Mouse (Mus musculus) midbrain, embryonic 16.5 days (tissue): ENCODE measurements at regions not wholly inside any gene's neighbourhood (a gene's known extent, or its start where the extent isn't known, plus 50 kb on each side); places are given as distances from the start of the nearest gene placed in this dataset.

Experiments
- ATAC-seq: fragments of 200-750 bp; cut with Nextera tagmentation; 2 replicates; pipeline ENCODE4 v1.8.0; 2017; ENCODE audit warnings: moderate TSS enrichment
- H3K27ac ChIP-seq: fragments of 300-500 bp; sonication (generic); 2 replicates; pipeline ENCODE4 v1.5.1; 2014; ENCODE audit warnings: mild to moderate bottlenecking, low read length, mixed read lengths
- H3K27me3 ChIP-seq: fragments of 300-500 bp; sonication (generic); 2 replicates; pipeline ENCODE4 v1.6.1; 2014; ENCODE audit warnings: low read depth, low read length, mixed read lengths; ENCODE audit not compliant: control insufficient read depth, insufficient read depth
- H3K36me3 ChIP-seq: fragments of 300-500 bp; sonication (generic); 2 replicates; pipeline ENCODE4 v1.6.1; 2014; ENCODE audit warnings: mild to moderate bottlenecking, low read length, moderate library complexity, mixed read lengths; ENCODE audit not compliant: control insufficient read depth, insufficient read depth
- H3K4me1 ChIP-seq: fragments of 300-500 bp; sonication (generic); 2 replicates; pipeline ENCODE4 v1.6.1; 2014; ENCODE audit warnings: mild to moderate bottlenecking, low read length, mixed read lengths; ENCODE audit not compliant: control insufficient read depth, insufficient read depth
- H3K4me2 ChIP-seq: fragments of 300-500 bp; sonication (generic); 2 replicates; pipeline ENCODE4 v1.6.1; 2014; ENCODE audit warnings: mild to moderate bottlenecking, low read length, mixed read lengths
- H3K4me3 ChIP-seq: fragments of 300-500 bp; sonication (generic); 2 replicates; pipeline ENCODE4 v1.5.1; 2014; ENCODE audit warnings: low read depth, mild to moderate bottlenecking, low read length, moderate library complexity, mixed read lengths
- H3K9ac ChIP-seq: fragments of 300-500 bp; sonication (generic); 2 replicates; pipeline ENCODE4 v1.6.1; 2014; ENCODE audit warnings: low read depth, low read length, mixed read lengths
- H3K9me3 ChIP-seq: fragments of 300-500 bp; sonication (generic); replicated peaks from 2 replicates; pipeline ENCODE4 v1.6.1; 2014; ENCODE audit warnings: mild to moderate bottlenecking, low read length, mixed read lengths; ENCODE audit not compliant: control insufficient read depth, poor library complexity, severe bottlenecking
- WGBS: fragments of 180-500 bp; shearing (Covaris S2); extraction: QIAGEN DNeasy Blood & Tissue Kit; methylation state at CpG from one replicate; pipeline ENCODE4 v1.1.7; 2014; 5-methylcytosine and 5-hydroxymethylcytosine counted together

- H3K4me3 ChIP-seq: no peak overlapping the region
- no peak overlapping the region for H3K27ac ChIP-seq
- no peaks in the 10 kb centered on the region for H3K36me3 ChIP-seq
- 81% methylated on average over 3 of the region's 3 CpGs for WGBS
- no peak for ATAC-seq
- H3K9ac ChIP-seq: no peak overlapping the region
- H3K4me2 ChIP-seq: no peak overlapping the region
- no peaks in the 10 kb centered on the region for H3K4me1 ChIP-seq
- no peaks in the 10 kb centered on the region for H3K27me3 ChIP-seq
- H3K9me3 ChIP-seq: no peaks in the 10 kb centered on the region
Measured at GRCm38 (mm10) chr13:110599666-110600065, 204.8 kb downstream of the Plk2 start.

- Histone ChIP-seq H3K27ac (no peak overlapping the region), H3K4me1 (no peaks in the 10 kb centered on the region), H3K4me3 (no peak overlapping the region), H3K4me2 (no peak overlapping the region), H3K9me3 (no peaks in the 10 kb centered on the region), H3K27me3 (no peaks in the 10 kb centered on the region), H3K9ac (no peak overlapping the region), H3K36me3 (no peaks in the 10 kb centered on the region)
- WGBS: 80% methylated on average over 9 of the region's 9 CpGs
- ATAC-seq: no peak
Measured at GRCm38 (mm10) chr13:110600377-110600776, 205.5 kb downstream of the Plk2 start.

GRCm38 (mm10) chr13:110601352-110601751, 206.5 kb downstream of the Plk2 start:
- Histone ChIP-seq H3K36me3 (no peaks in the 10 kb centered on the region), H3K27ac (no peak overlapping the region), H3K9ac (no peak overlapping the region), H3K4me3 (no peak overlapping the region), H3K4me1 (no peaks in the 10 kb centered on the region), H3K4me2 (no peak overlapping the region), H3K9me3 (no peaks in the 10 kb centered on the region), H3K27me3 (no peaks in the 10 kb centered on the region)
- no peak for ATAC-seq
- WGBS: 46% methylated on average over 5 of the region's 5 CpGs

GRCm38 (mm10) chr13:110601840-110602239, 207.0 kb downstream of the Plk2 start:
- H3K27ac ChIP-seq: no peak overlapping the region
- no peak overlapping the region for H3K9ac ChIP-seq
- H3K27me3 ChIP-seq: no peaks in the 10 kb centered on the region
- H3K9me3 ChIP-seq: no peaks in the 10 kb centered on the region
- H3K36me3 ChIP-seq: no peaks in the 10 kb centered on the region
- H3K4me1 ChIP-seq: no peaks in the 10 kb centered on the region
- no peak for ATAC-seq
- H3K4me2 ChIP-seq: no peak overlapping the region
- WGBS: 83% methylated on average over 6 of the region's 6 CpGs
- no peak overlapping the region for H3K4me3 ChIP-seq

- H3K36me3 ChIP-seq: no peaks in the 10 kb centered on the region
- H3K4me1 ChIP-seq: no peaks in the 10 kb centered on the region
- WGBS: 95% methylated on average over 1 of the region's 1 CpGs
- H3K4me3 ChIP-seq: no peak overlapping the region
- H3K9me3 ChIP-seq: no peaks in the 10 kb centered on the region
- no peak overlapping the region for H3K27ac ChIP-seq
- ATAC-seq: no peak
- no peak overlapping the region for H3K9ac ChIP-seq
- no peak overlapping the region for H3K4me2 ChIP-seq
- no peaks in the 10 kb centered on the region for H3K27me3 ChIP-seq
Measured at GRCm38 (mm10) chr13:110602894-110603293, 208.0 kb downstream of the Plk2 start.

- Histone ChIP-seq H3K4me2 (no peak overlapping the region), H3K9me3 (no peaks in the 10 kb centered on the region), H3K27ac (no peak overlapping the region), H3K9ac (no peak overlapping the region), H3K4me3 (no peak overlapping the region), H3K36me3 (no peaks in the 10 kb centered on the region), H3K4me1 (no peaks in the 10 kb centered on the region), H3K27me3 (no peaks in the 10 kb centered on the region)
- ATAC-seq: no peak
- WGBS: 86% methylated on average over 6 of the region's 6 CpGs
Measured at GRCm38 (mm10) chr13:110619010-110619409, 224.2 kb downstream of the Plk2 start.

GRCm38 (mm10) chr13:110627136-110627535, 232.3 kb downstream of the Plk2 start:
- WGBS: 58% methylated on average over 6 of the region's 6 CpGs
- ATAC-seq: 0 out of 2 replicates have a peak, but pooled peaks have one; percentile 32
- no peaks in the 10 kb centered on the region for H3K9me3 ChIP-seq
- no peaks in the 10 kb centered on the region for H3K27me3 ChIP-seq
- H3K4me1 ChIP-seq: peaks cover 8% of the 10 kb centered on the region
- H3K27ac ChIP-seq: no peak overlapping the region; the same call in 1 of the 2 replicates
- H3K4me3 ChIP-seq: no peak overlapping the region
- no peak overlapping the region for H3K9ac ChIP-seq
- no peaks in the 10 kb centered on the region for H3K36me3 ChIP-seq
- H3K4me2 ChIP-seq: no peak overlapping the region

GRCm38 (mm10) chr13:110627732-110628131, 232.9 kb downstream of the Plk2 start:
- Histone ChIP-seq H3K9me3 (no peaks in the 10 kb centered on the region), H3K27me3 (no peaks in the 10 kb centered on the region), H3K4me2 (no peak overlapping the region; the same call in 1 of the 2 replicates), H3K4me1 (peaks cover 8% of the 10 kb centered on the region), H3K9ac (no peak overlapping the region), H3K27ac (peak overlapping the region; percentile 42), H3K36me3 (no peaks in the 10 kb centered on the region), H3K4me3 (no peak overlapping the region)
- WGBS: 40% methylated on average over 9 of the region's 9 CpGs
- ATAC-seq: peak; percentile 48

GRCm38 (mm10) chr13:110628201-110628600, 233.4 kb downstream of the Plk2 start:
- Histone ChIP-seq H3K4me2 (no peak overlapping the region), H3K27ac (peak overlapping the region; percentile 42), H3K4me1 (peaks cover 8% of the 10 kb centered on the region), H3K27me3 (no peaks in the 10 kb centered on the region), H3K9ac (no peak overlapping the region), H3K36me3 (no peaks in the 10 kb centered on the region), H3K4me3 (no peak overlapping the region), H3K9me3 (no peaks in the 10 kb centered on the region)
- 0 out of 2 replicates have a peak, but pooled peaks have one; percentile 25 for ATAC-seq
- WGBS: 42% methylated on average over 1 of the region's 1 CpGs
